Mouse (Mus musculus): ENCODE measurements at regions not wholly inside any gene's neighbourhood (a gene's known extent, or its start where the extent isn't known, plus 50 kb on each side); places are given as distances from the start of the nearest gene placed in this dataset.

DNA sequence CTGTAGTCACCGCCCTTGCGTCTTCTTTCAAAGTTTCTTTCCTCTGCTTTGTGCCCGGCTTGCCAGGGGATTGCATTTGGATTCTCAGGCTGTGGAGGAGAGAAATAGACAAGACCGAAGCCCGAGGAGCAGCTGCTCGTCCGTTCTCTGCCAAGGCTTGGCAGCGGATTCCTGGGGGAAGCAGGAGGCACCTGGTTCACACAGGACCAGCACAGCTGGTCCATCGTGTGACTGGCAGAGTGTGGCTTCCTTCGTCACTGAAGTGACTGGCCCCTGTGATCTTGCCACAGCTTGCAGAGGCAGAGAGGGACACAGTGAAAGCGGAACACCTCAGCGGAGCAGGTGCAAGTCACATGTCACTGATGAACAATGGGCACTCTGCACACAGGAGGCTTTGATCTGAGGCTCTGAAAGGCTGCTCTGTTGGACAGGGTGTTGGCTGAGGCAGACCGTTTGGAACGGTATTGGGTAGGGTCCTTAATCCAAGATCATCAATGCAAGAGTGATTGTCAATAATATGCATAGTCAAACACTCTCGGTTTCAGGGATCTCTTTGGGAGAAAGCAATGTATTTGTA is 214.5 kb downstream of the Rnf144b start:
- TF ChIP-seq POLR2A (IDR thresholded peaks at IDR 0.05; ENCODE audit: insufficient read depth, low read length), result no peak
- TF ChIP-seq CTCF (IDR thresholded peaks at IDR 0.05; ENCODE audit: low read depth, low read length), result no peak
- no peak for TF ChIP-seq EP300 (IDR thresholded peaks at IDR 0.05; ENCODE audit: insufficient read depth, low read depth, low read length)
